Mouse (Mus musculus) embryonic facial prominence, embryonic 10.5 days (tissue): Measurements from ENCODE around the gene Senp8. TPM values are rescaled to one million over a fixed set of nuclear protein-coding genes. Genes with fewer than 3 reads are reported as not detected.

Experiments used
- DNase-seq: peaks from one replicate; pipeline ENCODE4 v3.0.0-alpha.2; 2017; ENCODE audit warnings: low spot score
- H3K27ac ChIP-seq: fragments of 300-500 bp; sonication (generic); replicated peaks from 2 replicates; pipeline ENCODE4 v1.5.1; 2016; ENCODE audit warnings: mild to moderate bottlenecking
- H3K27me3 ChIP-seq: fragments of 300-500 bp; sonication (generic); replicated peaks from 2 replicates; pipeline ENCODE4 v1.6.1; 2016; ENCODE audit warnings: low read depth, mild to moderate bottlenecking; ENCODE audit not compliant: poor library complexity, severe bottlenecking
- H3K36me3 ChIP-seq: fragments of 300-500 bp; sonication (generic); replicated peaks from 2 replicates; pipeline ENCODE4 v1.6.1; 2016; ENCODE audit warnings: mild to moderate bottlenecking, moderate library complexity
- H3K4me1 ChIP-seq: fragments of 300-500 bp; sonication (generic); 2 replicates; pipeline ENCODE4 v1.6.1; 2016
- H3K4me3 ChIP-seq: fragments of 300-500 bp; sonication (generic); 2 replicates; pipeline ENCODE4 v1.5.1; 2016; ENCODE audit warnings: mild to moderate bottlenecking, moderate library complexity
- H3K9me3 ChIP-seq: fragments of 300-500 bp; sonication (generic); 2 replicates; pipeline ENCODE4 v1.6.1; 2016; ENCODE audit warnings: mild to moderate bottlenecking
- WGBS: fragments of 180-500 bp; shearing (Covaris S2); methylation state at CpG from one replicate; pipeline ENCODE4 v1.1.7; 2016; 5-methylcytosine and 5-hydroxymethylcytosine counted together
- polyA plus RNA-seq: library from polyadenylated mRNA; unstranded; fragments of >200 nt; fragmentation: Nextera tagmentation; extraction: Ambion mirVana; gene quantifications from 2 replicates; pipeline ENCODE4 v1.2.1, GENCODE M21; 2016

Senp8 gene
- polyA plus RNA-seq, 1 experiment from 2014 or later = 15.6 TPM

DNA sequence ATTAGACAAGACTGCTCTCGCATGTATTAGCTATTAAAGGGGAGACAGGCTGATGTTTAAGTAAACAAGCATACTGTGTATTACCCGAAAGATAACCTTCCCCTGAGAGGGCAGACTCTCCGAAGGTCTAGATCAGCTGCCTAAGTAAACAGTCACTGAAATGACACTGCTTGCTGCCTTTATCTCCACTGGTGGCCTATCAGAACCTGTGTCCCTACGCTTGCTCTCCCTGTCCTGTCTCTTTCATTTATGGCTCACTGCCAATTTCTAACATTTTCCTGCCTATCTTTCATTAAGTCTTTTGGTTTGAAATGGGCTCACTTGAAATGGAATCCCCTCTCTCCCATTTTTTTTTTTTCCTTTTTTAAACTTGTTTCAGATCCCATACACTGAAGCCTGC is 15.1 kb downstream of the Senp8 start:
- Histone ChIP-seq H3K27ac (no peak overlapping the region), H3K36me3 (0 out of 2 replicates have a peak, but pooled peaks cover 9% of the 10 kb centered on the region), H3K4me3 (no peak overlapping the region), H3K27me3 (no peaks in the 10 kb centered on the region), H3K9me3 (no peaks in the 10 kb centered on the region), H3K4me1 (0 out of 2 replicates have a peak, but pooled peaks cover 4% of the 10 kb centered on the region)
- DNase-seq = no peak
- WGBS = 56% methylated on average over 4 of the region's 4 CpGs

DNA sequence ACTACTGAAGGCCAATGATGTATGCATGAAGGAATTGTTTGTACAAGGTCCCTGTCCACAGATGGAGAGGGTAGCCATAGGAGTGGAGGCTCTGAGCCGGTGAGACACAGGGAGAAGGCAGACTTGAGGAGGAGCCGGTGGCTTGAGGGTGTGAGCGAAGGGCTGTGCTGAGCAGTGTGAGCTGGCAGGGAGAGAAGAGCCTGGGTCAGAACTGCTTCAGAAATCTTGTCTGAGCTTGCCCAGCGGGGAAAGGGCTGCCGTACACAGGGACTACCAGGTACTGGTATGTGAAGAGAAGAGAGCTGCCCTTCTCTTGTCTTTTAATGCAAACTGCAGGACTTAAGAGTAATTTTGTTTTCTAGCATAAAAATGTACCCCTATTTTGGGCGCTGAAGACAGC is 17.4 kb downstream of the Senp8 start:
- H3K27ac ChIP-seq = no peak overlapping the region
- H3K27me3 ChIP-seq = no peaks in the 10 kb centered on the region
- no peak for DNase-seq
- WGBS = 72% methylated on average over 6 of the region's 6 CpGs
- H3K36me3 ChIP-seq = 0 out of 2 replicates have a peak, but pooled peaks cover 9% of the 10 kb centered on the region
- no peak overlapping the region for H3K4me3 ChIP-seq
- 0 out of 2 replicates have a peak, but pooled peaks cover 4% of the 10 kb centered on the region for H3K4me1 ChIP-seq
- H3K9me3 ChIP-seq = no peaks in the 10 kb centered on the region

DNA sequence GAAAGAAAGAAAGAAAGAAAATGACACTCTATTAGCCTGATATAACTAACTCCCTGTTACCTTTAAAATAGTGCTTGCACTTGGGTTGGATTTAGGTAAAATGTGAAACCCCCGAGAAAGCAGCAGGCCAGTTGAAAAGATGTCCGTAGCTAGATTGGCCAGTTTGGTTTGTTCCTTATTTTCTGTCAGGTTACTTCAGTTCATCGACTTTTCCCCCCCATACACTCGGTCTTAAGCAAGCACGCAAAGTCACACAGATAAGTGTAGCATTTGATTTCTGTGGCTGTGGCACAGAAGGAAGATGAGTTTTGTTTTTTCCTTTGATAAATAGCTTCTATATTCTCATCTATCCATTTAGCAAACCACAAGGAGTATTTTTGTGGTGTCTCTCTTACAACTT is 19.4 kb downstream of the Senp8 start:
- Histone ChIP-seq H3K27ac (no peak overlapping the region), H3K27me3 (no peaks in the 10 kb centered on the region), H3K4me1 (0 out of 2 replicates have a peak, but pooled peaks cover 4% of the 10 kb centered on the region), H3K4me3 (no peak overlapping the region), H3K36me3 (no peaks in the 10 kb centered on the region), H3K9me3 (no peaks in the 10 kb centered on the region)
- 88% methylated on average over 5 of the region's 5 CpGs for WGBS
- no peak for DNase-seq

DNA sequence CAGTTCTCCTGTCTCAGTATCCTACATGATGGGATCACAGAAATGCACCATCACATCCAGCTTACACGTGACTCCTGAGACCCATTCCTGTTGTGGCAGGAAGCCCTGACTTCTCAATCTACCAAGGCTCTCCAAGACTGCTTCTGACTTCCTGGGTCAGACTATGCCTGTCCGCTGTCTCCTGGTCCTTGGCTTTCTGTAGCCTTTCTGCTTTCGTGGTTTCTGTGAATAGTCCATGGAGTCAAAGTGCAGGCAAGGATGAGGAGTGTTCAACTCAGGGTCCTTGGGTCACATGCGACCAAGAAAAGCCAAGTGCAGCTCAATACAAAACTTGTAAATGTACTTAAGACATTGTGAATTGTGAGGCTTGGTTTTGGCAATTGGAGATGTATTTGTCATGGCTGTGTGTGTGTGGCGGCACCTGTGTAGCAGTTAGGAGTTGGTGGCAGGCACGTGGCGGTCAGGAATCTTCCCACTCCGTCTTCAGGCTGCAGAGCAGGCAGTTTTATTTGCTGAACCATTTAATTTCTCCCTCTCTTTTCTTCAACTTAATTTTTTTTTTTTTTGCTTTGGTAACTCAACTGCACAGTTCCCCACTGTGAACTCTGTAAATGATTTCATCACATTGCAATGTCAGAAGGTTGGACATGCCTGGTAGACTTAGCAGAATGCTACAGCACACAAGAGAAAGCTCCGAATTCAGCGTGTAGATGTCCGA is 22.8 kb downstream of the Senp8 start:
- no peak overlapping the region for H3K4me3 ChIP-seq
- H3K36me3 ChIP-seq = no peaks in the 10 kb centered on the region
- DNase-seq = no peak
- WGBS = 86% methylated on average over 11 of the region's 11 CpGs
- no peaks in the 10 kb centered on the region for H3K9me3 ChIP-seq
- H3K4me1 ChIP-seq = peaks cover 13% of the 10 kb centered on the region
- H3K27ac ChIP-seq = no peak overlapping the region
- H3K27me3 ChIP-seq = no peaks in the 10 kb centered on the region

DNA sequence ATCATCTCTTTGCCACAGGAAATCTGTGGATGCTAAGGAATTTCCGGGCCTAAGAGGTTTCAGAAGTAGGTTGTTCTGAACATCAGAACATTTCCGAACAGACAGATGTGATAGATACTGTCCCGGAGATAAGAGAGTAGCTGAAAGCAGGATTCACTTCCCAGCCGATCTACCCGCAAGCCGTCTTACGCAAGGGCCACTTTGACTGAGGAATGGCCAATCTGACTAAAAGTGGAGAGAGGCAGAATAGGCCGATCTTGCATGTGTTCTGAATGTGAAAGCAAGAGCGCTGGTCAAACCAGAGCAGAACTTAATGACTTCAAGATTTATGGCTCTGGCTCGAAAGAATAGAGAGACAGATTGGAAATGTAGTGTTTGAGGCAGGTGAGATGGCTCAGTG is 25.0 kb downstream of the Senp8 start:
- Histone ChIP-seq H3K36me3 (no peaks in the 10 kb centered on the region), H3K4me1 (peaks cover 13% of the 10 kb centered on the region), H3K27ac (no peak overlapping the region), H3K4me3 (no peak overlapping the region), H3K9me3 (no peaks in the 10 kb centered on the region), H3K27me3 (0 out of 2 replicates have a peak, but pooled peaks cover 5% of the 10 kb centered on the region)
- DNase-seq = no peak
- 89% methylated on average over 10 of the region's 10 CpGs for WGBS

DNA sequence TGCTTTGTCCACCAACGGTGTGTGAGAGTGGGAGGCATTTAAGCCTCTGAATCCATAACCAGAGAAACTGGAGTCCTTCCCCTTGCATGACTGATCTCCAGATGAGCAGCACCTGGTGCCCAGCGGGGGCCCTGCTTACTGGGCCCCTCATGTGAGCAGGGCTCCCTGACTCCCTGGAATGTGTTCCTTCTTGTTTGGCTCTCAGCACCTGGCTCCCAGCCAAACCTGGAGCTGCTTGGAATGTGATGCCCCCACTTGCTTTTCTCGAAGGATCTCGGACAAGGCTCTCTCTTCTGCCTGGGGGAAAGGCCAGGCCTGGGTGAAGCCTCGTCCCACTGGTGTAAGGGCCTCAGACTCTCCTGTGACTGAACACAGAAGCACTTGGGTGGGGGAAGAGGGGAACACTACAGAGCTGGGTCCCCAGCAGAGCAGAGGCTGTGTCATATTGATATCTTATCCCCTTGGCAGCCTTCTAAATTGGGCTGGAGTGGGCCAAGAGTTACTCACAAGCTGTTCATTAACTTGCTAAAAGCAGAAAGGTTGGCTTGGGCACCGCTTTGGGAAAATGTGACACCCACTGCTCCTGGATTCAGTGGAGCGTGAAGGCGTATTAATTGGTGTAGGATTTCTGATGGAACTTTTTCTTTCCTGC is 26.6 kb downstream of the Senp8 start:
- Histone ChIP-seq H3K27ac (no peak overlapping the region; the same call in 1 of the 2 replicates), H3K27me3 (0 out of 2 replicates have a peak, but pooled peaks cover 5% of the 10 kb centered on the region), H3K36me3 (no peaks in the 10 kb centered on the region), H3K4me1 (peaks cover 13% of the 10 kb centered on the region), H3K4me3 (no peak overlapping the region), H3K9me3 (no peaks in the 10 kb centered on the region)
- DNase-seq = no peak
- WGBS = 71% methylated on average over 8 of the region's 8 CpGs

DNA sequence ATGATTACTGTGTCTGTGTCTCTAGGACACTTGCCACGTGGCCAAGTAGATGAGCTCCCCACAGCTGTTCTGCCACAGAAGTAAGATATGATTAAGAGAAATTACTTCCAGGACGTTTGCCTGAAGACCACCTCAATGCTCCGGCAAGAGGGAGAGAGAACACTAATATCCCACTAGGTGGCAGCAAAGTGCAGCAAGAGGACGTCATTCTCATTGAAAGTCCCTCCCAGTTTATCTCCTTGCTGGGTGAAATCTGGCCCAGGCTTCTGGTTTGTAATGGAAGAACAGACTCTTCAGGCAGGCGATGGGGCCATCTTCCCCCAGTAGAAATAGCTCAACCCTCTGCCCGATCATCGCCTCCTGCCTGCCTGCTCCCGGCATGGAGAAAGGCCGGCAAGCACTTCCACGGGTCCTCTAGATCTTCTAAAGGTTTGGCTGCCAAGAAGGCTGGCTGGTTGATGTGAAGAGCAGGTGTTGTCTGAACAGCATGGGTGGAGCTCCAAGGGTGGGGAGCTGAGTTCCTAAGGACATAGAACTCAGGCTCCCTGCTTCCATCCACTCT is 27.3 kb downstream of the Senp8 start:
- DNase-seq = peak; percentile 75
- no peaks in the 10 kb centered on the region for H3K9me3 ChIP-seq
- H3K27me3 ChIP-seq = 0 out of 2 replicates have a peak, but pooled peaks cover 5% of the 10 kb centered on the region
- no peak overlapping the region for H3K4me3 ChIP-seq
- 24% methylated on average over 10 of the region's 10 CpGs for WGBS
- H3K36me3 ChIP-seq = no peaks in the 10 kb centered on the region
- peaks cover 13% of the 10 kb centered on the region for H3K4me1 ChIP-seq
- no peak overlapping the region for H3K27ac ChIP-seq

DNA sequence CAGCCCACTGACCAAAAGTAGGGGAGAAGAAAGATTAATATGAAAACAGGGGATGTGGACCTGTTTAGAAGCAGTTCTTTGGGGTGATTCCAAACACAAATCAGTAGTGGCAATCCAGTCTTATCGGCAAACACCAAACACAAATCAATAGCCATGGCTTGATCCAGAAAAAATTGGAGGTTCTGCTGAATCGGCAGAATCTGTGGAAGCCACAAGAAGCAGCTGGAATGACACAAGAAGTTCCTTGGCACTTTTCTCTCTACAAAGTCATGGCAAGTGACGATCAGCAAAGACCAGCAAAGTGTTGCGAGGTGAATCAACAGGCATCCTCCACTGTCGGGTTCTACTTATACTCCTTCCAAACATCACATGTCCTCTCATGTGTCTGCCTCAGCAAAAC is 29.4 kb downstream of the Senp8 start:
- 85% methylated on average over 5 of the region's 5 CpGs for WGBS
- no peak overlapping the region for H3K4me3 ChIP-seq
- peaks cover 13% of the 10 kb centered on the region for H3K4me1 ChIP-seq
- 0 out of 2 replicates have a peak, but pooled peaks cover 5% of the 10 kb centered on the region for H3K27me3 ChIP-seq
- no peaks in the 10 kb centered on the region for H3K9me3 ChIP-seq
- DNase-seq = no peak
- H3K27ac ChIP-seq = no peak overlapping the region
- H3K36me3 ChIP-seq = no peaks in the 10 kb centered on the region

DNA sequence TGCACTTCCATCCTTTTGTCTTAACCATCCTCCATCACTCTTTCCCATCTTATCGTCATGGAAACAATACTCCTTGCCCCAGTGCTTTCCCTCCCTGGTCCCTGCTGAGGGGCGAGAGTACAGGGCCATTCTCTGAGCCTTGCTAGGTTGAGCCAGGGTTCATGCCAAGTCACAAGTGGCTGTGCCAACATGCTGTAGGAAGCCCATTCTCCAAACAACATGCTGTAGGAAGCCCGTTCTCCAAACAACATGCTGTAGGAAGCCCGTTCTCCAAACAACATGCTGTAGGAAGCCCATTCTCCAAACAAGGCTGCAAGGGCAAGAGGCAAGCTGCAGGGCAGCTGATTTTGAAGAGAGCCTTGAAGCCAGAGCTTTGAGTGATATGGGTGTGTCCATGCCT is 32.3 kb downstream of the Senp8 start:
- H3K4me1 ChIP-seq = peaks cover 7% of the 10 kb centered on the region
- no peak overlapping the region for H3K4me3 ChIP-seq
- 88% methylated on average over 4 of the region's 4 CpGs for WGBS
- no peak for DNase-seq
- H3K27ac ChIP-seq = no peak overlapping the region
- H3K9me3 ChIP-seq = no peaks in the 10 kb centered on the region
- H3K36me3 ChIP-seq = no peaks in the 10 kb centered on the region
- 0 out of 2 replicates have a peak, but pooled peaks cover 5% of the 10 kb centered on the region for H3K27me3 ChIP-seq

DNA sequence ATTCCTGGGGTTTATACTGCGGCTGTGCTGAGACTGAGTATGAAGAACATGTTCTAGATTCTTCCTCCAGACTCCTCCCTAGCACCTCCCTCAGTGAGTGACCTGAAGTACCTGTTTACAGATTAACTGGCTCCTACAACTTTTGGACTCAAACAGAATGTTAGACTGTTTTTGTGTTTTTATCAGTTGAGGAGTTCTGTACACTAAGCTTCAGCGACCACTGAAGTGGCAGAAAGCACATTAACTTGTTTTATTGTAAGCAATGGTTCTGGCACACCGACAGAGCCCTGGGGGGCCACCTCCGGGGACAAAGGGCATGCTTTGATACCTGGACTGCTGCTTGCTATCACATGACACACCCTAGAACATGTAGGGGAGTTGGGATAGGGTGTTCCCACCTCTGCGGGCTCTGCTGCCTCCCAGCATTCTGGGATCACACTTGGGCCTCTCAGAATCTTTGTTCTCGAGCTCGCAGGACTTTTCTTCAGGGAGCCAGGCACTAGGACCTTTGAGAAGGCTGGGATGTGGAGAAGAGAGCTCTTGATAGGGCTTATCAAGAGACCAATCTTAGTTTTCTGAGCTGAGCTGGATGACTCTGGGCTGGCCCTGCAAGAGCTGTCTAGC is 34.1 kb downstream of the Senp8 start:
- Histone ChIP-seq H3K4me3 (no peak overlapping the region), H3K36me3 (no peaks in the 10 kb centered on the region), H3K4me1 (peaks cover 4% of the 10 kb centered on the region; the same call in 1 of the 2 replicates), H3K27ac (no peak overlapping the region), H3K9me3 (no peaks in the 10 kb centered on the region), H3K27me3 (no peaks in the 10 kb centered on the region)
- no peak for DNase-seq
- WGBS = 80% methylated on average over 7 of the region's 7 CpGs

DNA sequence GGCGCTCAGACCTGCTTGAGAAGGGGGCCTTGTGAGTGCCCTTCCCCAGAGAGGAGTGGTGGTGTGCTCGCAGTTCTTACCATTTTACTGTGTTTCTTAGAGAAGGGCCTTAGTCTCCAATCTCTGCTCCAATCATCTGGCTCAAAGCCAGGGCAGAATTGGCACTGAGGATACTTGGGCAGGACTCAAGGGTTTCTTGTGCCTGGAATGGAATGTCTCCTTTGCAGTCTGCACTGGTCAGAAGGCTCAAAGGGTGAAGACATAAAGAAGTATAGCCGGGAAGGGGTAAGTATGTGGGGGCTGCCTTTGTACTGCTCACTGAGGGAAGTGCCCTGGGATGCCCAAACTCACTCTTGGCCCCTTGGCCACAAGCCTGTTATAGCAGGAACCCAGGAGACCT is 41.3 kb downstream of the Senp8 start:
- Histone ChIP-seq H3K27ac (no peak overlapping the region), H3K4me1 (peaks cover 13% of the 10 kb centered on the region), H3K27me3 (no peaks in the 10 kb centered on the region), H3K4me3 (no peak overlapping the region), H3K9me3 (no peaks in the 10 kb centered on the region), H3K36me3 (no peaks in the 10 kb centered on the region)
- no peak for DNase-seq
- 91% methylated on average over 3 of the region's 3 CpGs for whole genome bisulfite sequencing
